Mouse (Mus musculus) heart, embryonic 16.5 days (tissue): Measurements from ENCODE around the gene Dnajc7. TPM values are rescaled to one million over a fixed set of nuclear protein-coding genes. Genes with fewer than 3 reads are reported as not detected.

Experiments
- ATAC-seq: fragments of 200-750 bp; cut with Nextera tagmentation; replicated peaks from 2 replicates; pipeline ENCODE4 v1.8.0; 2017; ENCODE audit warnings: moderate number of reproducible peaks; ENCODE audit not compliant: insufficient read depth, low FRiP score; ENCODE audit errors: extremely low read depth
- H3K27ac ChIP-seq: fragments of 300-500 bp; sonication (generic); 2 replicates; pipeline ENCODE4 v1.5.1; 2014; ENCODE audit warnings: mild to moderate bottlenecking, low read length, control low read depth, moderate library complexity
- H3K27me3 ChIP-seq: fragments of 300-500 bp; sonication (generic); 2 replicates; pipeline ENCODE4 v1.6.1; 2014; ENCODE audit warnings: low read length, mixed read lengths; ENCODE audit not compliant: control insufficient read depth, insufficient read depth
- H3K36me3 ChIP-seq: fragments of 300-500 bp; sonication (generic); 2 replicates; pipeline ENCODE4 v1.6.1; 2014; ENCODE audit not compliant: control insufficient read depth, insufficient read depth
- H3K4me1 ChIP-seq: fragments of 300-500 bp; sonication (generic); 2 replicates; pipeline ENCODE4 v1.6.1; 2014; ENCODE audit warnings: low read length, mixed read lengths; ENCODE audit not compliant: control insufficient read depth, insufficient read depth
- H3K4me2 ChIP-seq: fragments of 300-500 bp; sonication (generic); 2 replicates; pipeline ENCODE4 v1.6.1; 2014; ENCODE audit warnings: low read depth, mild to moderate bottlenecking, control low read depth, low read length
- H3K4me3 ChIP-seq: fragments of 300-500 bp; sonication (generic); 2 replicates; pipeline ENCODE4 v1.5.1; 2014; ENCODE audit warnings: mild to moderate bottlenecking, control low read depth, low read length
- H3K9ac ChIP-seq: fragments of 300-500 bp; sonication (generic); 2 replicates; pipeline ENCODE4 v1.6.1; 2014; ENCODE audit warnings: low read length, control low read depth
- H3K9me3 ChIP-seq: fragments of 300-500 bp; sonication (generic); replicated peaks from 2 replicates; pipeline ENCODE4 v1.6.1; 2016; ENCODE audit warnings: low read length; ENCODE audit not compliant: control insufficient read depth
- WGBS: fragments of 180-500 bp; shearing (Covaris S2); extraction: QIAGEN DNeasy Blood & Tissue Kit; methylation state at CpG from one replicate; pipeline ENCODE4 v1.1.7; 2014; 5-methylcytosine and 5-hydroxymethylcytosine counted together
- polyA plus RNA-seq: library from polyadenylated mRNA; unstranded; fragments of >200 nt; fragmentation: Nextera tagmentation; extraction: Ambion mirVana; gene quantifications from 2 replicates; pipeline ENCODE4 v1.2.1, GENCODE M21; 2015

Dnajc7 gene
- polyA plus RNA-seq, 1 experiment from 2014 or later = 228 TPM

DNA sequence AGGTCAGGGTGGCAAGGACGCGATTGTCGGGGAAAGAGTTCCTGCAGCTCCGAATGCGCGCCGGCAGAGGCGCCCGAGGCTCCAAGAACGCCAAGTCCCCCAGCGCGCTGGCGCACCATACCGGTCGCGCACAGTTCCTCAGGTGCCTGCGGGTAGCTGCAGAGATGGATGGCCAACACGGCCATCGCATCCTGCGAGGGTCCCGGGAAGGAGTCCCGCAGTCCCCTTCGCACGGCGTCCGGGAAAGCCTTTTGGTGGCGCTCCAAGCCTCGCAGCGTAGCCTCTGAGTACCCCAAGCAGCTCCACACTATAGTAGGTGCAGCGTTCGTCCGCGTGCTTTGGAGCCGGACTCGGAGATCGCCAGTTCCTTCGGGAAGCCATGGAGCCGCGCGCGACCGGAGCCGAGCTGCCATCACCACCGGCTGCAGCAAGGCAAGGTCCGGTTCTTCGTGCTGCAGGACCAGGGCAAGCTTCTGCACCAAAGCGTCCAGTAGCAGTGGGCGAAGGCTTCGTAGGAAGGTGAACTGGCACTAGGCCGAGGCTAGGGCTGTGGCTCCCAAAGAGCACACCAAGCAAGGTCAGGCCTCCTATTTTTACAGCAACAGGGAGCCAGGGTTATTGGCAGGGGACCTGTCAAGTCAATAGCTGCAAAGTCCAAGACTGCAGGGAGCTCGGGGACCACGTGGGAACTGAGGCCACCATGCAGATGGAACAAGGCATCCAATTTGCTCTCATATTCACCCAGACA is 20.4 kb upstream of the Dnajc7 start:
- H3K27ac ChIP-seq = no peak overlapping the region
- H3K9ac ChIP-seq = peak overlapping the region; percentile 63
- 0 out of 2 replicates have a peak, but pooled peaks have one; percentile 58 for ATAC-seq
- H3K4me2 ChIP-seq = peak overlapping the region; percentile 76
- WGBS = 7% methylated on average over 52 of the region's 52 CpGs
- no peaks in the 10 kb centered on the region for H3K9me3 ChIP-seq
- peaks cover 15% of the 10 kb centered on the region for H3K27me3 ChIP-seq
- peaks cover 2% of the 10 kb centered on the region for H3K4me1 ChIP-seq
- peak overlapping the region; percentile 44 for H3K4me3 ChIP-seq
- H3K36me3 ChIP-seq = no peaks in the 10 kb centered on the region

DNA sequence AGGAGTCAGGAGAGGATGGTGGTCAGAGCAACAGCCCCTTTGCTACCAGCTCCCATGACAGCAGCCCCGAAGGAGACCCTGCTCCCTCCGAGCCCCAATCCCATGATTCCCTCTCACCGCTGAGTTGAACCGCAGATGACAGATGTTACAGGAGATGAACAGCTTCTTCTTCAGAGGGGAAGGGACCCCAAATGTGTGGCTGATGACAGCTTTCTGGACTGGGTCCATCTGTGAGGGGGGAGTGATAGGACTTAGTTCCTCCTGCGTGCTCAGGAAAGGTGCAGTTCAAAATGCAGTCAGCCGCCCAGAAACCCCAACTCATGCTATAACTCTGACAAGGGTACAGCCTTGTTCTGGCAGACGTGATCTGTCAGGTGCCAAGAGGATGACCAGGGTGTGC is 14.6 kb upstream of the Dnajc7 start:
- Histone ChIP-seq H3K36me3 (no peaks in the 10 kb centered on the region), H3K9ac (no peak overlapping the region), H3K27me3 (peaks cover 4% of the 10 kb centered on the region), H3K4me3 (no peak overlapping the region), H3K9me3 (no peaks in the 10 kb centered on the region), H3K4me2 (no peak overlapping the region), H3K4me1 (no peaks in the 10 kb centered on the region), H3K27ac (no peak overlapping the region)
- 64% methylated on average over 7 of the region's 7 CpGs for WGBS
- no peak for ATAC-seq

DNA sequence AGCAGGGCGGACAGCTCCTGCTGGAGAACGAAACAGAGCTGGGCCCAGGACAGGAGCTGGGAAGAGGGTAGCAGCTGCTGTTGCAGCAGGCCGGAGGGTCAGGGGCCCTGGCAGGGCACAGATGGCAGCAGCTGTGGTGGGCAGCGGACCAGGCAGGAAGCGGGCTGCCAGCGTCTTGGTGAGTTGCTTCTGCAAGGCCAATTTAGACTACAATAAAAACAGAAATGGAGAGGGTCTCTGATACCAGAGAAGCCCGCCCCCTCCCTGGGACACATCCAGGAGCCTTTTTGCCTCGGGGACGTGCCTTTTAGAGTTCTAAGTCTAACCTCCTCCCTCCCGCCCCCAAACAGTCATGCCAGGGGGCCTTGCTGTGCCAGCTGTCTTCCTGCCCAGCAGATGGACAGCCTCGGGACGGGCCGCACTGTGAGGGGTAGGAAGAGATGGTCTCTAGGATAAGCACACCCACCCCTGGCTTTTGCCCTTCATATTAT is 8.9 kb upstream of the Dnajc7 start:
- H3K4me3 ChIP-seq = no peak overlapping the region
- H3K4me2 ChIP-seq = no peak overlapping the region
- WGBS = 54% methylated on average over 13 of the region's 13 CpGs
- no peaks in the 10 kb centered on the region for H3K9me3 ChIP-seq
- 0 out of 2 replicates have a peak, but pooled peaks cover 2% of the 10 kb centered on the region for H3K27me3 ChIP-seq
- no peak overlapping the region for H3K9ac ChIP-seq
- no peak for ATAC-seq
- H3K36me3 ChIP-seq = peaks cover 15% of the 10 kb centered on the region
- H3K27ac ChIP-seq = no peak overlapping the region
- H3K4me1 ChIP-seq = peaks cover 11% of the 10 kb centered on the region

DNA sequence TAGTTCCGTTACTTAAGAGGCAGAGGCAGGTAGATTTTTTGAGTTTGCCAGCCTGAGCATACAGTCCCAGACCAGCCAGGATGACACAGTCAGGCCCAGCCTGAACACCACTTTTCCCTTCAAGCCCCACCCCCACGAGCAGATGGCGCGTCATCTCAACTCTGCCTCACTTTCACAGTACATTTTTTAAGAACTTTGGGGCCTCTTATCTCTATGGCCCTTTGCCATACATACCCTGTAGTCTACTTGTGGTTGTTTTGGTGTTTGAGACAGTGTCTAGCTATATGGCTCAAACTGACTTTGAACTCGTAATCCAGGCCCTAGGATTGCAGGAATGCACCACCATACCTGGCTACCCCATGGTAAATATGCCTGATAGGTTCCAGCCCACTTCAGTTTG is 8.1 kb upstream of the Dnajc7 start:
- Histone ChIP-seq H3K27me3 (0 out of 2 replicates have a peak, but pooled peaks cover 2% of the 10 kb centered on the region), H3K36me3 (peaks cover 15% of the 10 kb centered on the region), H3K9me3 (no peaks in the 10 kb centered on the region), H3K9ac (no peak overlapping the region), H3K4me3 (no peak overlapping the region), H3K4me2 (no peak overlapping the region), H3K27ac (no peak overlapping the region), H3K4me1 (peaks cover 15% of the 10 kb centered on the region)
- 70% methylated on average over 5 of the region's 5 CpGs for WGBS
- ATAC-seq = no peak

DNA sequence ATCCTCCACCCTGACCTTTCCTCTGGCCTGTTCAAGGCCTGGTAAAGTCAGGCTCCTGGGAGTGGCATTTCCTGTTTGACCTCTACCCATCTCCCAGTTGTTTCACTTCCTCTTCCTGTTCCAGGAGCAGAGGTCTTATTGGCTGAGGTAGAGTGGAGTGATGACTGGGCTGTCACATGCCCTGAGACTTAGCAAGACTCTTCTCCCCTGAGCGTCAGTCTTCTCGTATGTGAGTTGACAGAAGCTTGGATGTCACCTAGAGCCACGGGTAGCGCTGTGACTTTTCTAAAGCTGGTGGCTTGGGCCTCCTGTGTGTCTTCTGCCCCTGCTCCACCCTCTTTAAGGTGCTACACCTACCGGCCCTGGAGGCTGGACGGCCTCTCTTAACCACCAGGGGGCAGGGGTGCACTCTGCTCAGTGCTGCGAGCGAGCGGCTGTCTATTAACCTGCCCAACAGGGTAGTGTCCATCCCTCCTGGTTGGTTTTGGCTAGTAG is 6.8 kb upstream of the Dnajc7 start:
- Histone ChIP-seq H3K9ac (no peak overlapping the region), H3K4me1 (peaks cover 18% of the 10 kb centered on the region), H3K36me3 (peaks cover 15% of the 10 kb centered on the region), H3K4me2 (no peak overlapping the region), H3K27me3 (0 out of 2 replicates have a peak, but pooled peaks cover 2% of the 10 kb centered on the region), H3K27ac (0 out of 2 replicates have a peak overlapping the region, but pooled peaks have one; percentile 5), H3K9me3 (no peaks in the 10 kb centered on the region), H3K4me3 (no peak overlapping the region)
- 0 out of 2 replicates have a peak, but pooled peaks have one; percentile 50 for ATAC-seq
- 17% methylated on average over 9 of the region's 9 CpGs for WGBS

DNA sequence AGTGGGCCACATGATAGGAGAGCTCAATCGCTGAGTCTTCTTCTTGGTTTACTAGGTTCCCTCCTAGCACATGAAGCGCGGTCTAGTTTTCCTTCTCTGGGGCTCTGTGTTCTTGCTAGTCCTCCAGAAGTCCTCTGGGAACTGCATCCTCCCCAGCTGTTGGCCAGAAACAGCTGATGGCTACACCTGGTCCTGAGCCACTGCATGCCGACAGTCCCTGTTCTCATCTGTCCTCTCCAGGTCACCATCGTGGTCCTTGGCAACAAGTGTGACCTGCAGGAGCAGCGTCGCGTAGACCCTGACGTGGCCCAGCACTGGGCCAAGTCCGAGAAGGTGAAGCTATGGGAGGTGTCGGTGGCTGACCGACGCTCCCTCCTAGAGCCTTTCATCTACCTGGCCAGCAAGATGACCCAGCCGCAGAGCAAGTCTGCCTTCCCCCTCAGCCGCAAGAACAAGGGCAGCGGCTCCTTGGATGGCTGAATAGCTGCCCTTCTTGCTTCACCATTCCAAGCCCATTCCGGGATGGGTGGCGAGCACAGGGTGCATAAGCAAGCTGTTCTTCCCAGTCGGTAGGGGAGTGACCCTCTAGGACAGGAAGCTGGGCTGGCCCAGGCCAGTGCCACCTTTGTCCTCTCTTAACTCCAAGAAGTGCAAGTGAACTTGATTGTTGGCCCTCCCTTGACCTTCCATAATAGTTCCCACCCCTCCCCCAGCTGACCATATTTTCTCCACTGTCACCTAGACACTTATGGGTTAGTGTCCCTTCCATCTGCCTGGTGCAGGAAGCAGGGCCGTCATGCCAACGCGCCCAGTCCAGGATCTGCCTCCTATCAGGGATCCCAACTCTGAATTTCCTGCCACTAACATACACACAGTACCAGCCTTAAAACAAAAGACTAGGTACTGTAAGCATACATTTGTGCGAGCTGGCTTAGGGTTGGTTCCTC is 6.1 kb upstream of the Dnajc7 start:
- Histone ChIP-seq H3K9me3 (no peaks in the 10 kb centered on the region), H3K27me3 (0 out of 2 replicates have a peak, but pooled peaks cover 2% of the 10 kb centered on the region), H3K27ac (0 out of 2 replicates have a peak overlapping the region, but pooled peaks have one; percentile 5), H3K9ac (no peak overlapping the region), H3K4me2 (no peak overlapping the region), H3K4me1 (peaks cover 18% of the 10 kb centered on the region), H3K4me3 (no peak overlapping the region), H3K36me3 (peaks cover 15% of the 10 kb centered on the region)
- 92% methylated on average over 23 of the region's 23 CpGs for WGBS
- ATAC-seq = no peak

DNA sequence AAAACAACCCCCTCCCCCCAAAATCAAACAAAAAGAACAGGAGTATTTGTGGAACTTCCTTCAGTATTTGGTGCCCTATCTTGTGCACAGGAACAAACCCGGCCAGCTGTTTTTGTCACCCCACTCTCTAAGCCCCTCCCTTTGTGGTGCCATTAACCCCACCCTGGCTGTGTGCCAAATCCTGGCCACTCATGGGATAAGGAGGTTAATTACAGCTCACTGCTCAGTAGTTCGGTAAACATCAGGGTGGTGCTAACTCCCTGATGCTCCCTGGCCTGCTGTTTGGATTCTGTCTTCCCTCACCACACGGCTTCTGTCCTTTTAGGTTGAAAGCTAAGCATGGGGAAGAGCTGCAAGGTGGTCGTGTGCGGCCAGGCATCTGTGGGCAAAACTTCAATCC is 3.9 kb upstream of the Dnajc7 start:
- H3K9me3 ChIP-seq = no peaks in the 10 kb centered on the region
- ATAC-seq = no peak
- H3K27ac ChIP-seq = no peak overlapping the region

DNA sequence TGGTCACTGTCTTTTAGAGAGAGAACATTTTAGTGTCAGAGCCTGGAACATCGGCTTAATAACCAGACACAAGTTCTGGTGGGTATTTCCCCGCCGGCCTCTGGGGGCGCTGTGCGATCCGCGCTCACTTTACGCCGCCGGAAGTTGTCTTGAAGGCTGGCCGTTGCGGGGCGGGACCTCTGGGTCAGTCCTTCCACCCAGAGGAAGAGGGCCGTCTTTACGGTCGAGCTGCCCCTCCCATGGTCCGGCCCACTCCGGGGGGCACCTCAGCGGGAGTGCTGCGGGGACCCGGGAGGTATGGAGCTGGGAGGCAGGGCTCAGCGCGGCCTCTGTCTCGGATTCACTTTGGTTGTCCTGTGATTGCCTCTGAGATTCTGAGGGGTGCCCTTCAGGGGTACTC is 2.7 kb upstream of the Dnajc7 start:
- peak overlapping the region; percentile 66 for H3K4me2 ChIP-seq
- under 1% methylated on average over 24 of the region's 24 CpGs for WGBS

More for the DNA sequence above, 3.9 kb upstream of the Dnajc7 start:
- Histone ChIP-seq H3K4me1 (peaks cover 23% of the 10 kb centered on the region), H3K4me2 (peak overlapping the region; percentile 66), H3K9ac (peak overlapping the region; percentile 52; the same call in 1 of the 2 replicates), H3K27me3 (no peaks in the 10 kb centered on the region), H3K36me3 (peaks cover 15% of the 10 kb centered on the region), H3K4me3 (peak overlapping the region; percentile 95)
- WGBS = 43% methylated on average over 5 of the region's 5 CpGs

More for the DNA sequence above, 2.7 kb upstream of the Dnajc7 start:
- no peaks in the 10 kb centered on the region for H3K9me3 ChIP-seq
- H3K4me3 ChIP-seq = peak overlapping the region; percentile 95
- ATAC-seq = peak; percentile 76
- peaks cover 30% of the 10 kb centered on the region for H3K4me1 ChIP-seq
- H3K27me3 ChIP-seq = no peaks in the 10 kb centered on the region
- peak overlapping the region; percentile 94 for H3K9ac ChIP-seq
- peak overlapping the region; percentile 95 for H3K27ac ChIP-seq
- H3K36me3 ChIP-seq = peaks cover 15% of the 10 kb centered on the region
